Mouse (Mus musculus): ENCODE results near the gene Zfp281.
A peak's percentile ranks its signal among the peaks of the same experiment; 100 is the strongest.

Zfp281 gene

GRCm38 (mm10) chr1:136624146-136625018 lies at the start of gene Zfp281:
Zfp281 (plus strand) TSS chr1:136624901.
- peak; percentile 92 for DNase-seq (ENCODE audit: low spot score in 2 of 2)

- DNase-seq (ENCODE audit: low spot score in 2 of 2) = no peak
These were observed 46.6 kb upstream of the Zfp281 start for GRCm38 (mm10) chr1:136577890-136578663.

GRCm38 (mm10) chr1:136579360-136579759 lies 45.3 kb upstream of the Zfp281 start:
- no peak for DNase-seq (ENCODE audit: low spot score in 2 of 2)

- DNase-seq (ENCODE audit: low spot score in 2 of 2) = no peak
These were observed 44.4 kb upstream of the Zfp281 start for GRCm38 (mm10) chr1:136580266-136580665.

GRCm38 (mm10) chr1:136581841-136582240 lies 42.9 kb upstream of the Zfp281 start:
- no peak for DNase-seq (ENCODE audit: low spot score in 2 of 2)

DNA sequence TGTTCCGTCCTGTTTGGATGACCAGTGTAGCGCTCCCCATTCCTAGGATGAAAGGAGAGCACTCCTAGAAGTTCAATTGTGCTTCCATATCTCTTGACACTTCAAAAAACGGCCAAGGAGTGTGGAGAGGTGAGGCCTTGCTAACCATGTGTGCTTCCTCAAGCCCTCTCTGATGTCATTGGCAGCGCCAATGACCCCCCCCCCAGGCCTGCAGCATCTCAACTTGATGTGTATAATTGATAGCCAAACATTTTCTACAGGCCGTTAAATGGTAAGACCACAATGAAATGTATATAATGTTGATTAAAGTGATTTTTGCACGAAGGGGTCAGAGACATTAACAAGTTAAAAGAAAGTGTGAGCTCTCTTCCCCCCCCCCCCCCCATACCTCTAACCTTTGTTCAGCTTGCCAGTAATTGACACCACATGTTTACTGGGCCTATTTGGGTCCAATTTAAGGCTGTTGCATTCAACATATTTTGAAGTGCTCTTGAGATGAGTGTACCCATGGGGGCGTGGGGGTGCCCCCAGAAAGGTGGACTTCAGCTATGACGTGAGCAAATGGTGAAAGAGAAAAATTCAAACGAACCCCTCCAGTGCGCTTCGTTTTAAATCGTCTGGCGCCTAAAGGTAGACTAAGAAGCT lies 36.8 kb upstream of the Zfp281 start:
- no peak for DNase-seq (ENCODE audit: low spot score in 2 of 2)

- no peak for DNase-seq (ENCODE audit: low spot score in 2 of 2)
These were observed 35.8 kb upstream of the Zfp281 start for GRCm38 (mm10) chr1:136588908-136589307.

DNA sequence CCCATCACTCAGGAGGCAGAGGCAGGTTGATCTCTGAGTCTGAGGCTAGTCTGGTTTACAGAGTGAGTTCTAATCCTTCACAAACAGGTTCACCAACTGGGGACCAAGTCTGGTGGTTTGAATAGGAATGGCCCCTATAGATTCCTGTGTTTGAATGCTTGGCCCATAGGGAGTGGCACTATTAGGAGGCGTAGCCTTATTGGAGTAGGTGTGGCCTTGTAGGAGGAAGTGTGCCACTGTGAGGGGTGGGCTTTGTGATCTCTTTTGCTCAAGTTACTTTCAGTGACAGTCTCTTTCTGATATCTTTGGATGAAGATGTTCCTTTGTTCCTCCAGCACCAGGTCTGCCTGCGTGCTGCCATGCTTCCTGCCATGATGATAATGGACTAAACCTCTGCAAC lies 32.0 kb upstream of the Zfp281 start:
- DNase-seq (ENCODE audit: low spot score in 2 of 2) = no peak

GRCm38 (mm10) chr1:136594235-136594850 lies 30.4 kb upstream of the Zfp281 start:
- DNase-seq (ENCODE audit: low spot score in 2 of 2) = no peak

DNA sequence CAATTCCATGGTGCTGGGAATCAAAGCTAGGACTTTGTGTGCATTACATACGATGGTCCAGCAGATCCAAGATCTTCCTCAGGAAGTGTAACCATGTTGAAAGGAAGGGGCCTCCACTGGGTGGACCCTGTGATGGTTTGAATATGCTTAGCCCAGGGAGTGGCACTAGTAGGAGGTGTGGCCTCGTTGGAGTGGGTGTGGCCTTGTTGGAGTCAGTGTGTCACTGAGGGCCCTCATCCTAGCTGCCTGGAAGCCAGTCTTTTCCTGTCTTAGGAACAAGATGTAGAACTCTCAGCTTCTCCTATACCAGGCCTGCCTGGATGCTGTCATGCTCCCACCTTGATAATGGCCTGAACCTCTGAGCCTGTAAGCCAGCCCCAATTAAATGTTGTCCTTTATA lies 27.9 kb upstream of the Zfp281 start:
- DNase-seq (ENCODE audit: low spot score in 2 of 2) = no peak

- no peak for DNase-seq (ENCODE audit: low spot score in 2 of 2)
These were observed 26.4 kb upstream of the Zfp281 start for GRCm38 (mm10) chr1:136598286-136598685.

- no peak for DNase-seq (ENCODE audit: low spot score in 2 of 2)
These were observed 24.6 kb upstream of the Zfp281 start for GRCm38 (mm10) chr1:136600067-136600466.

DNA sequence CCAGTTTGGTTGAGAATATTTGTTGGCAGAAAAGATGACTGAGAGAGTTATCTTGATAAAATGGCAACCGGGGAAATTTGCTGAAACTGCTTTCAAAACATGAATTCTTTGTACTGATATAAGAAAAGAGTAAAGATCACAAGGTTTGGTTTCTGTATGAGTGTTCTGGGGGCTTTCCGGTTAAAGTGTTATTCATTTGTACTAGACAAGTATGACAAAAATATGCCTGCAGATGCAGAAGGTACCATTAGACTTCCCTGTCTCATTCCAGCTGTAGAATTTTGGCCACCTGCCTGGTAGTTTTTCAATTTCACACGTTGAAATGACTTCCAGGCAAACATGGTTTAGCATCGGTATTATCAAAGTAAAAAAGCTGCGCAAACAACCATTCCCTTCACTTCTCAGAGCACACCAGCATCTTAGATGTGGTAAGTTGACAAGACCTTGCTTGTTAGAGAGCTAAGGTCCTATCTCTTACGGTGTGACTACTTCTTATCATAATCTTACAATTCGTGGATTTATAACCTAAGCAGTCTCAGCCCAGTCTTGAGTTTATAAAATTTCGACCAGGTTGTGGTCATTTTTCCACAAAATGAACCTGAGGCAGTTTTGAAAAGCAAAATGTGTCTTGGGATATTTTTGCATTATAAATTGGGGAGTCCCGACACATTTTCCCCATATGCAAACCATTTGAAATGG lies 23.9 kb upstream of the Zfp281 start:
- no peak for DNase-seq (ENCODE audit: low spot score in 2 of 2)

DNA sequence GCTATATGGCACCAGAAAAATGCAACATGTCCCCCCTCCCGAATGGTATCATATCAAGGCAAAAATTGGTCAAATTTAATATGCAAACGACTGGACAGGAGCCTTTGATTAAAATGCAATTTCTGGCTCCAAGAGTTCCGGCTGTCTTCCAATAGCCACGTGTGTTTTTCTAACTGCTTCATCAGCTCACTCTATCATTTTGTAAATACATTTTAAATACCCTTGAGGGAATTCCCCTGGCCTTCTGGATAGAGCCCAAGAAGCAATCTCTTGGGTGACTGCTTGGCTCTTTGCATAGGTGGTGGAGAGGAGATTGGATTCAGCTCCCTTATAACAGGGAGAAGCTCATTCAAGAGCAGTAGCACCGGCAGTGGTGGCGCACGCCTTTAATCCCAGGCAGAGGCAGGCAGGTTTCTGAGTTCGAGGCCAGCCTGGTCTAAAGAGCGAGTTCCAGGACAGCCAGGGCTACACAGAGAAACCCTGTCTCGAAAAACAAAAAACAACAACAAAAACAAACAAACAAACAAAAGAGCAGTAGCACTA lies 23.3 kb upstream of the Zfp281 start:
- DNase-seq (ENCODE audit: low spot score in 2 of 2) = no peak

GRCm38 (mm10) chr1:136602303-136602702 lies 22.4 kb upstream of the Zfp281 start:
- no peak for DNase-seq (ENCODE audit: low spot score in 2 of 2)

- DNase-seq (ENCODE audit: low spot score in 2 of 2) = no peak
These were observed 20.5 kb upstream of the Zfp281 start for GRCm38 (mm10) chr1:136604190-136604589.

GRCm38 (mm10) chr1:136605790-136606189 lies 18.9 kb upstream of the Zfp281 start:
- DNase-seq (ENCODE audit: low spot score in 2 of 2) = peak in 1 of 2 experiments; percentile 40

GRCm38 (mm10) chr1:136606278-136606677 lies 18.4 kb upstream of the Zfp281 start:
- no peak for DNase-seq (ENCODE audit: low spot score in 2 of 2)

- DNase-seq (ENCODE audit: low spot score in 2 of 2) = no peak
These were observed 16.1 kb upstream of the Zfp281 start for GRCm38 (mm10) chr1:136608339-136609261.

GRCm38 (mm10) chr1:136611803-136612202 lies 12.9 kb upstream of the Zfp281 start:
- no peak for DNase-seq (ENCODE audit: low spot score in 2 of 2)

Data from urinary bladder, adult 18-20 months (tissue).